Mouse (Mus musculus) intestine, embryonic 16.5 days (tissue): ENCODE data around the gene D930048N14Rik. TPM values are rescaled to one million over a fixed set of nuclear protein-coding genes. Genes with fewer than 3 reads are reported as not detected.

Source experiments
- ATAC-seq: fragments of 200-750 bp; cut with Nextera tagmentation; 2 replicates; pipeline ENCODE4 v1.8.0; 2017; ENCODE audit warnings: moderate TSS enrichment, moderate library complexity
- H3K27ac ChIP-seq: fragments of 300-500 bp; sonication (generic); 2 replicates; pipeline ENCODE4 v1.5.1; 2014; ENCODE audit warnings: mild to moderate bottlenecking, low read length
- H3K27me3 ChIP-seq: fragments of 300-500 bp; sonication (generic); replicated peaks from 2 replicates; pipeline ENCODE4 v1.6.1; 2014; ENCODE audit warnings: low read length, control low read depth, mixed read lengths; ENCODE audit not compliant: control insufficient read depth, insufficient read depth
- H3K36me3 ChIP-seq: fragments of 300-500 bp; sonication (generic); 2 replicates; pipeline ENCODE4 v1.6.1; 2014; ENCODE audit warnings: low read length, control low read depth; ENCODE audit not compliant: control insufficient read depth, insufficient read depth
- H3K4me1 ChIP-seq: fragments of 300-500 bp; sonication (generic); 2 replicates; pipeline ENCODE4 v1.6.1; 2014; ENCODE audit warnings: low read length, control low read depth, mixed read lengths; ENCODE audit not compliant: control insufficient read depth, insufficient read depth
- H3K4me2 ChIP-seq: fragments of 300-500 bp; sonication (generic); 2 replicates; pipeline ENCODE4 v1.6.1; 2014; ENCODE audit warnings: low read depth, low read length, control low read depth
- H3K4me3 ChIP-seq: fragments of 300-500 bp; sonication (generic); 2 replicates; pipeline ENCODE4 v1.5.1; 2014; ENCODE audit warnings: mild to moderate bottlenecking, low read length
- H3K9ac ChIP-seq: fragments of 300-500 bp; sonication (generic); 2 replicates; pipeline ENCODE4 v1.6.1; 2014; ENCODE audit warnings: low read depth, low read length
- H3K9me3 ChIP-seq: fragments of 300-500 bp; sonication (generic); 2 replicates; pipeline ENCODE4 v1.6.1; 2016; ENCODE audit warnings: low read length, control low read depth; ENCODE audit not compliant: control insufficient read depth
- WGBS: fragments of 180-500 bp; shearing (Covaris S2); extraction: QIAGEN DNeasy Blood & Tissue Kit; methylation state at CpG from one replicate; pipeline ENCODE4 v1.1.7; 2014; 5-methylcytosine and 5-hydroxymethylcytosine counted together
- polyA plus RNA-seq: library from polyadenylated mRNA; unstranded; fragments of >200 nt; fragmentation: Nextera tagmentation; extraction: Ambion mirVana; gene quantifications from 2 replicates; pipeline ENCODE4 v1.2.1, GENCODE M21; 2015

D930048N14Rik gene
- polyA plus RNA-seq, 1 experiment from 2014 or later, result 3.7 TPM

GRCm38 (mm10) chr11:51694984-51695383 lies 44.2 kb downstream of the D930048N14Rik start:
- 95% methylated on average over 3 of the region's 3 CpGs for WGBS
- Histone ChIP-seq H3K27ac (no peak overlapping the region), H3K4me1 (no peaks in the 10 kb centered on the region), H3K4me3 (no peak overlapping the region), H3K9me3 (peaks cover 3% of the 10 kb centered on the region; the same call in 1 of the 2 replicates), H3K27me3 (no peaks in the 10 kb centered on the region), H3K4me2 (no peak overlapping the region), H3K9ac (no peak overlapping the region), H3K36me3 (peaks cover 14% of the 10 kb centered on the region)
- ATAC-seq, result no peak

- no peak for ATAC-seq
- Histone ChIP-seq H3K36me3 (peaks cover 23% of the 10 kb centered on the region), H3K4me3 (no peak overlapping the region), H3K9ac (no peak overlapping the region), H3K27me3 (no peaks in the 10 kb centered on the region), H3K4me2 (no peak overlapping the region), H3K9me3 (peaks cover 3% of the 10 kb centered on the region; the same call in 1 of the 2 replicates), H3K4me1 (no peaks in the 10 kb centered on the region), H3K27ac (no peak overlapping the region)
- WGBS, result 86% methylated on average over 3 of the region's 3 CpGs
Measured at GRCm38 (mm10) chr11:51702831-51703230, 52.1 kb downstream of the D930048N14Rik start.

- no peak for ATAC-seq
- no peak overlapping the region for H3K4me3 ChIP-seq
- no peaks in the 10 kb centered on the region for H3K27me3 ChIP-seq
- H3K4me2 ChIP-seq, result no peak overlapping the region
- WGBS, result 71% methylated on average over 10 of the region's 10 CpGs
- no peaks in the 10 kb centered on the region for H3K4me1 ChIP-seq
- H3K36me3 ChIP-seq, result peaks cover 19% of the 10 kb centered on the region
- no peak overlapping the region for H3K9ac ChIP-seq
- H3K9me3 ChIP-seq, result peaks cover under 1% of the 10 kb centered on the region; the same call in 1 of the 2 replicates
- H3K27ac ChIP-seq, result no peak overlapping the region
Measured at GRCm38 (mm10) chr11:51703379-51703998, 52.7 kb downstream of the D930048N14Rik start.

GRCm38 (mm10) chr11:51706451-51706850 lies 55.7 kb downstream of the D930048N14Rik start:
- no peak overlapping the region for H3K4me2 ChIP-seq
- H3K4me3 ChIP-seq, result no peak overlapping the region
- WGBS, result 97% methylated on average over 10 of the region's 10 CpGs
- no peaks in the 10 kb centered on the region for H3K9me3 ChIP-seq
- no peaks in the 10 kb centered on the region for H3K27me3 ChIP-seq
- H3K9ac ChIP-seq, result no peak overlapping the region
- no peak overlapping the region for H3K27ac ChIP-seq
- ATAC-seq, result no peak
- H3K4me1 ChIP-seq, result no peaks in the 10 kb centered on the region
- peaks cover 5% of the 10 kb centered on the region for H3K36me3 ChIP-seq

- no peaks in the 10 kb centered on the region for H3K4me1 ChIP-seq
- H3K9me3 ChIP-seq, result no peaks in the 10 kb centered on the region
- ATAC-seq, result no peak
- no peak overlapping the region for H3K4me3 ChIP-seq
- no peak overlapping the region for H3K4me2 ChIP-seq
- WGBS, result 98% methylated on average over 13 of the region's 13 CpGs
- H3K27ac ChIP-seq, result no peak overlapping the region
- peaks cover 9% of the 10 kb centered on the region for H3K36me3 ChIP-seq
- H3K27me3 ChIP-seq, result no peaks in the 10 kb centered on the region
- no peak overlapping the region for H3K9ac ChIP-seq
Measured at GRCm38 (mm10) chr11:51707080-51707479, 56.3 kb downstream of the D930048N14Rik start.

Other genes with a start within 250 kb of the D930048N14Rik start
- gene Phykpl, start 66.2 kb upstream of the D930048N14Rik start, polyA plus RNA-seq, result 20.5 and 20.9 TPM in 2 replicates
- 261 and 264 TPM in 2 replicates for gene Hnrnpab, start 44.1 kb upstream of the D930048N14Rik start, polyA plus RNA-seq
- 150 and 175 TPM in 2 replicates for gene Nhp2, start 31.2 kb upstream of the D930048N14Rik start, polyA plus RNA-seq
- gene Rmnd5b, start 15.1 kb upstream of the D930048N14Rik start, polyA plus RNA-seq, result 42.0 and 44.4 TPM in 2 replicates
- gene N4bp3, start 112 bp upstream of the D930048N14Rik start, polyA plus RNA-seq, result 16.1 and 17.0 TPM in 2 replicates
- gene 0610009B22Rik, start 37.9 kb downstream of the D930048N14Rik start, polyA plus RNA-seq, result 97.2 and 103 TPM in 2 replicates
- 21.2 and 27.6 TPM in 2 replicates for gene Sec24a, start 112.7 kb downstream of the D930048N14Rik start, polyA plus RNA-seq
- gene Sar1b, start 112.7 kb downstream of the D930048N14Rik start, polyA plus RNA-seq, result 218 and 226 TPM in 2 replicates
- gene Jade2, start 206.7 kb downstream of the D930048N14Rik start, polyA plus RNA-seq, result 1.3 and 1.5 TPM in 2 replicates